Mouse (Mus musculus) heart, adult 2 months (tissue): Measurements from ENCODE around the gene Hyal1.

Experiments
- CTCF ChIP-seq: fragments of 200-600 bp; IDR thresholded peaks from 2 replicates; pipeline ENCODE4 v1.8.1; 2022; ENCODE audit warnings: antibody characterized with exemption, mild to moderate bottlenecking, moderate library complexity
- EP300 ChIP-seq: fragments of 200-500 bp; IDR thresholded peaks from 2 replicates; pipeline ENCODE4 v1.6.1; 2011; ENCODE audit warnings: low read depth, low read length, control low read depth; ENCODE audit not compliant: insufficient read depth
- POLR2A ChIP-seq: fragments of 200-500 bp; IDR thresholded peaks from 2 replicates; pipeline ENCODE4 v1.6.1; 2011; ENCODE audit warnings: mild to moderate bottlenecking, low read depth, low read length, control low read depth; ENCODE audit not compliant: insufficient read depth

GRCm38 (mm10) chr9:107545199-107545598 is 31.5 kb upstream of the Hyal1 start:
- TF ChIP-seq POLR2A (no peak), CTCF (no peak), EP300 (no peak)
